ENCODE assay signal across 14 mouse cellular contexts in genomic region chr17:83987683-83988082, GRCm38 (mm10).
DNase-seq lines count a peak whose midpoint lies in the region; ATAC-seq lines count a peak whose summit lies in the region.
"Had no signal": no experiment of that assay in that cellular context is flagged by ENCODE, and none has a peak within 500 bp of the region (broad histone marks: within the 10 kb centered on the region; RNA-seq: fewer than 3 reads in every experiment).

No protein-coding gene starts in this region.

- DNase-seq in gastrocnemius, adult 18-20 months (ENCODE audit: low spot score): peak; percentile 34
- no peak for DNase-seq in gastrocnemius, adult 8-10 months (ENCODE audit: low spot score in 2 of 2)
- DNase-seq in kidney, adult 11 months: no peak
- peak; percentile 54 for DNase-seq in gastrocnemius, postnatal 25 days
- DNase-seq in lung, postnatal 10 days: peak; percentile 66
- DNase-seq in spleen, postnatal 36 days (ENCODE audit: low spot score in 2 of 2): no peak
- DNase-seq: adrenal gland, postnatal 10 days; right cerebral cortex, adult 18-20 months; thymus, postnatal 25 days had no signal

- no peak overlapping the region for H3K9ac ChIP-seq in kidney, embryonic 16.5 days (replicated peaks; ENCODE audit: low read length)

- peaks cover 70% of the 10 kb centered on the region for H3K4me1 ChIP-seq in kidney, embryonic 16.5 days (ENCODE audit: insufficient read depth, low read length)

- no peaks in the 10 kb centered on the region for H3K36me3 ChIP-seq in kidney, embryonic 16.5 days (ENCODE audit: insufficient read depth, low read length)

- WGBS in kidney, embryonic 16.5 days: 72% methylated on average over 4 of the region's 4 CpGs

- ATAC-seq in kidney, embryonic 16.5 days (ENCODE audit: low FRiP score, low TSS enrichment): no peak
- ATAC-seq in inflammation-experienced regulatory T-cells, adult 6 months: no peak
- ATAC-seq: intestine, embryonic 16.5 days had no signal

- no peak overlapping the region for H3K4me2 ChIP-seq in kidney, embryonic 16.5 days (replicated peaks; ENCODE audit: low read depth, low read length)

- H3K4me3 ChIP-seq in kidney, embryonic 16.5 days (ENCODE audit: low read length): no peak overlapping the region
- H3K4me3 ChIP-seq: erythroblast, embryonic 14.5 days; layer of hippocampus, adult 2 months had no signal

- no peaks in the 10 kb centered on the region; the same call in 1 of the 2 replicates for H3K9me3 ChIP-seq in kidney, embryonic 16.5 days (ENCODE audit: low read length)

- H3K27ac ChIP-seq in kidney, embryonic 16.5 days (ENCODE audit: low read length): peak overlapping the region; percentile 21; the same call in 1 of the 2 replicates
- H3K27ac ChIP-seq: layer of hippocampus, adult 2 months had no signal

- H3K27me3 ChIP-seq in kidney, embryonic 16.5 days (ENCODE audit: insufficient read depth, low read length): no peaks in the 10 kb centered on the region

Comparison
In these comparisons a context has a peak if more than half of its experiments do, and no peak if none do; other contexts are left out.
1. DNase-seq: peak in gastrocnemius, adult 18-20 months (single experiment), gastrocnemius, postnatal 25 days (single experiment) and lung, postnatal 10 days (single experiment); none in gastrocnemius, adult 8-10 months (0 of 2), kidney, adult 11 months (single experiment) and spleen, postnatal 36 days (0 of 2).